Mouse (Mus musculus) lung, adult 2 months (tissue): ENCODE data around the gene Kbtbd4.

ENCODE experiments used
- CTCF ChIP-seq: fragments of 200-500 bp; IDR thresholded peaks from 2 replicates; pipeline ENCODE4 v1.5.1; 2011; ENCODE audit warnings: mild to moderate bottlenecking, low read length, control low read depth; ENCODE audit not compliant: insufficient read depth
- POLR2A ChIP-seq: fragments of 200-500 bp; IDR thresholded peaks from 2 replicates; pipeline ENCODE4 v1.6.1; 2011; ENCODE audit warnings: low read depth, mild to moderate bottlenecking, control low read depth, low read length, borderline replicate concordance; ENCODE audit errors: extremely low read depth

- TF ChIP-seq POLR2A (no peak), CTCF (no peak)
These were observed 24.0 kb downstream of the Kbtbd4 start for GRCm38 (mm10) chr2:90928566-90928965.
